Mouse (Mus musculus): ENCODE data around the gene Plrg1. TPM values are rescaled to one million over a fixed set of nuclear protein-coding genes. Genes with fewer than 3 reads are reported as not detected.

The Plrg1 gene
- 30.6 TPM for polyA plus RNA-seq (2014; fragmentation: Illumina TruSeq; extraction: RNeasy Lipid Tissue Mini Kit (QIAGEN cat#74804); ENCODE audit: low read depth, low replicate concordance)

GRCm38 (mm10) chr3:83055281-83056038 lies at the start of gene Plrg1:
Gene Plrg1 (plus strand): TSS chr3:83055522.

DNA sequence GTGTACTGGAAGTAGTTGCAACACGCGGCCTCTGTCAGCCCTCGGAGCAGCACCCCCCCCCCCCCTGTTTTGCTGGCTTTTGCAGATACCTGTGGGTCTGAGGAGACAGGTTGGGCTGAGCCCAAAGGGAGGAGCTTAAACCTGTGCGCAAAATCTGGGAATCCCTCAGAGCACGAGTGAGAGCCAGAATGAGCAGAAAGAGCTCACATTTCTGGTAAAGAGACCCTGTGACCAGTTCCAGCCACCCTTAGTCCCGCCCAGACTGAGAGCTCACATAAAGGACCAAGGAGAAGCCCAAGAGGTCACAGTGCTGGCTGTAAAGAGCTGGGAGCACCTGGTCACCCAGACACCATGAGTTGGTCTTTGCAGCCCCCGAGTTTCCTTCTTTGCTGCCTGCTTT lies 47.8 kb upstream of the Plrg1 start, which contains the start of gene Fgg:
Fgg (plus strand) TSS at position 168 of the 400 bp plus-strand sequence.

GRCm38 (mm10) chr3:83025475-83026301 lies 29.6 kb upstream of the Plrg1 start, which contains the start of gene Fga:
Gene Fga (plus strand): TSS chr3:83026076.

GRCm38 (mm10) chr3:83049680-83050079 lies 5.6 kb upstream of the Plrg1 start, which contains the start of gene Fgb:
Gene Fgb (minus strand): TSS chr3:83049863.

Other genes starting within 250 kb of the Plrg1 start
- 133 TPM for gene Rbm46, start 179.0 kb upstream of the Plrg1 start, polyA plus RNA-seq (2014; fragmentation: Illumina TruSeq; extraction: RNeasy Lipid Tissue Mini Kit (QIAGEN cat#74804); ENCODE audit: low read depth, low replicate concordance)
- gene Lrat, start 151.5 kb upstream of the Plrg1 start, polyA plus RNA-seq (2014; fragmentation: Illumina TruSeq; extraction: RNeasy Lipid Tissue Mini Kit (QIAGEN cat#74804); ENCODE audit: low read depth, low replicate concordance) = 5.8 TPM
- 1.0 TPM for gene Fgg, start 47.8 kb upstream of the Plrg1 start, polyA plus RNA-seq (2014; fragmentation: Illumina TruSeq; extraction: RNeasy Lipid Tissue Mini Kit (QIAGEN cat#74804); ENCODE audit: low read depth, low replicate concordance)
- gene Fga, start 29.4 kb upstream of the Plrg1 start, polyA plus RNA-seq (2014; fragmentation: Illumina TruSeq; extraction: RNeasy Lipid Tissue Mini Kit (QIAGEN cat#74804); ENCODE audit: low read depth, low replicate concordance) = 0.15 TPM
- gene Fgb, start 5.7 kb upstream of the Plrg1 start, polyA plus RNA-seq (2014; fragmentation: Illumina TruSeq; extraction: RNeasy Lipid Tissue Mini Kit (QIAGEN cat#74804); ENCODE audit: low read depth, low replicate concordance) = 0.41 TPM
- not detected for gene Dchs2, start 72.4 kb downstream of the Plrg1 start, polyA plus RNA-seq (2014; fragmentation: Illumina TruSeq; extraction: RNeasy Lipid Tissue Mini Kit (QIAGEN cat#74804); ENCODE audit: low read depth, low replicate concordance)